Mouse (Mus musculus) olfactory bulb, adult 2 months (tissue): ENCODE measurements at regions not wholly inside any gene's neighbourhood (a gene's known extent, or its start where the extent isn't known, plus 50 kb on each side); places are given as distances from the start of the nearest gene placed in this dataset.
"Not testable (repeated sequence)": the region's sequence is repeated elsewhere in the genome, so short reads cannot be mapped to it uniquely, and the experiment has no call there.

Experiments
- H3K27ac ChIP-seq: fragments of 200-500 bp; 2 replicates; pipeline ENCODE4 v1.5.1; 2012; ENCODE audit warnings: low read depth, low read length; ENCODE audit not compliant: insufficient read depth
- H3K4me1 ChIP-seq: fragments of 200-500 bp; 2 replicates; pipeline ENCODE4 v1.6.1; 2012; ENCODE audit warnings: low read length; ENCODE audit not compliant: control insufficient read depth, insufficient read depth
- H3K4me3 ChIP-seq: fragments of 200-500 bp; 2 replicates; pipeline ENCODE4 v1.5.1; 2012; ENCODE audit warnings: mild to moderate bottlenecking, low read depth, low read length, moderate library complexity; ENCODE audit not compliant: insufficient read depth
- CTCF ChIP-seq: fragments of 200-500 bp; IDR thresholded peaks from 2 replicates; pipeline ENCODE4 v1.5.1; 2012; ENCODE audit warnings: low read depth, mild to moderate bottlenecking, low read length, moderate library complexity; ENCODE audit not compliant: insufficient read depth
- POLR2A ChIP-seq: fragments of 200-500 bp; IDR thresholded peaks from 2 replicates; pipeline ENCODE4 v1.6.1; 2012; ENCODE audit warnings: mild to moderate bottlenecking, low read depth, low read length, moderate library complexity; ENCODE audit not compliant: insufficient read depth
- WGBS: fragments of 180-500 bp; shearing (Covaris S2); methylation state at CpG from one replicate; pipeline ENCODE4 v1.1.7; 2018; 5-methylcytosine and 5-hydroxymethylcytosine counted together

- Histone ChIP-seq H3K4me3 (no peak overlapping the region), H3K27ac (no peak overlapping the region), H3K4me1 (peaks cover 12% of the 10 kb centered on the region)
- WGBS: 73% methylated on average over 6 of the region's 6 CpGs
- TF ChIP-seq CTCF: no peak
- no peak for TF ChIP-seq POLR2A
Measured at GRCm38 (mm10) chr6:89085151-89085550, 183.1 kb downstream of the Tpra1 start.

- WGBS: 78% methylated on average over 4 of the region's 4 CpGs
- H3K4me1 ChIP-seq: peaks cover 12% of the 10 kb centered on the region
- no peak for TF ChIP-seq CTCF
- TF ChIP-seq POLR2A: no peak
Measured at GRCm38 (mm10) chr6:89087620-89088019, 185.6 kb downstream of the Tpra1 start.

GRCm38 (mm10) chr6:89090096-89090495 is 188.0 kb downstream of the Tpra1 start:
- WGBS: 58% methylated on average over 5 of the region's 5 CpGs
- TF ChIP-seq POLR2A: no peak
- TF ChIP-seq CTCF: no peak
- Histone ChIP-seq H3K4me1 (peaks cover 12% of the 10 kb centered on the region), H3K27ac (no peak overlapping the region), H3K4me3 (no peak overlapping the region)

More at GRCm38 (mm10) chr6:89087620-89088019, 185.6 kb downstream of the Tpra1 start:
- no peak overlapping the region for H3K4me3 ChIP-seq
- H3K27ac ChIP-seq: no peak overlapping the region

- TF ChIP-seq CTCF (no peak), POLR2A (no peak)
- H3K4me1 ChIP-seq: no peaks in the 10 kb centered on the region
- WGBS: 94% methylated on average over 14 of the region's 14 CpGs
- no peak overlapping the region for H3K4me3 ChIP-seq
- H3K27ac ChIP-seq: no peak overlapping the region
Measured at GRCm38 (mm10) chr6:89095911-89096310, 193.9 kb downstream of the Tpra1 start.

GRCm38 (mm10) chr6:89097531-89097930 is 195.5 kb downstream of the Tpra1 start:
- Histone ChIP-seq H3K4me3 (no peak overlapping the region), H3K4me1 (no peaks in the 10 kb centered on the region), H3K27ac (no peak overlapping the region)
- 97% methylated on average over 8 of the region's 8 CpGs for WGBS
- TF ChIP-seq POLR2A: no peak
- no peak for TF ChIP-seq CTCF

GRCm38 (mm10) chr6:89119241-89119640 is 217.2 kb downstream of the Tpra1 start:
- no peak overlapping the region for H3K4me3 ChIP-seq
- no peaks in the 10 kb centered on the region; the same call in 1 of the 2 replicates for H3K4me1 ChIP-seq
- TF ChIP-seq CTCF (no peak), POLR2A (no peak)
- no peak overlapping the region for H3K27ac ChIP-seq
- 83% methylated on average over 1 of the region's 1 CpGs for WGBS

GRCm38 (mm10) chr6:89121023-89121745 is 219.1 kb downstream of the Tpra1 start:
- WGBS: 81% methylated on average over 4 of the region's 4 CpGs
- TF ChIP-seq CTCF: no peak
- no peaks in the 10 kb centered on the region; the same call in 1 of the 2 replicates for H3K4me1 ChIP-seq
- H3K27ac ChIP-seq: no peak overlapping the region
- H3K4me3 ChIP-seq: no peak overlapping the region

- Histone ChIP-seq H3K4me1 (no peaks in the 10 kb centered on the region; the same call in 1 of the 2 replicates), H3K4me3 (no peak overlapping the region), H3K27ac (no peak overlapping the region)
- TF ChIP-seq CTCF (no peak), POLR2A (no peak)
- WGBS: 87% methylated on average over 3 of the region's 3 CpGs
Measured at GRCm38 (mm10) chr6:89121746-89122070, 219.7 kb downstream of the Tpra1 start.

- H3K27ac ChIP-seq: no peak overlapping the region
- H3K4me3 ChIP-seq: no peak overlapping the region
- 77% methylated on average over 9 of the region's 9 CpGs for WGBS
- no peaks in the 10 kb centered on the region; the same call in none of the 2 replicates for H3K4me1 ChIP-seq
- no peak for TF ChIP-seq POLR2A
- no peak for TF ChIP-seq CTCF
Measured at GRCm38 (mm10) chr6:89125916-89126315, 223.9 kb downstream of the Tpra1 start.

GRCm38 (mm10) chr6:89128141-89128540 is 226.1 kb downstream of the Tpra1 start:
- not testable (repeated sequence) for H3K27ac ChIP-seq, H3K4me1 ChIP-seq, H3K4me3 ChIP-seq
- WGBS: 53% methylated on average over 5 of the region's 5 CpGs
